Mouse (Mus musculus) gastrocnemius, adult 8-10 months (tissue): ENCODE measurements around the gene Gm17727. TPM values are rescaled to one million over a fixed set of nuclear protein-coding genes. Genes with fewer than 3 reads are reported as not detected.
"Not testable (repeated sequence)": the region's sequence is repeated elsewhere in the genome, so short reads cannot be mapped to it uniquely, and the experiment has no call there.

ENCODE experiments used
- DNase-seq, 2 experiments: peaks; one replicate each; pipeline ENCODE4 v3.0.0; 2022; ENCODE audit warnings: low spot score in 2 of 2
- total RNA-seq, 4 experiments: library from RNA; stranded (reverse); gene quantifications; 2 replicates each; pipeline ENCODE4 v1.2.4; 2022

Gm17727 gene
- not detected for total RNA-seq

GRCm38 (mm10) chr9:35778009-35778408 lies at the start of gene Gm17727:
Gene Gm17727, minus strand, starts transcription at chr9:35778109.
- no peak for DNase-seq

DNA sequence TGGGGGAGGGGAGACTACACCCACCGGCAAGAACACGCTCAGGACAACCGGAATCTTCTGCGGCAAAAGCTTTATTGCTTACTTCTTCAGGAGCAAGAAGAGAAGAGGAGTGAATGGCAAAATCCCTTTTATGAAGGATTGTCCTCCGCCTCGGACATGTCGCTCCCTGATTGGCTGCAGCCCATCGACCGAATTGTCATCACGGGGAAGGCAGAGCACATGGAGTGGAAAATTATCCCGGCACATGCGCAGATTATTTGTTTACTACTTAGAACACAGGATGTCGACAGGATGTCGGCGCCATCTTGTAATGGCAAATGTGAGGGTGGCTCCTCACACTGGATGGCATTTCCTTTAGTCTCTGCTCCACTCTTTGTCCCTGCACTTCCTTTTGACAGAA lies 40.0 kb upstream of the Gm17727 start:
- DNase-seq = not testable (repeated sequence)

GRCm38 (mm10) chr9:35798146-35798545 lies 20.2 kb upstream of the Gm17727 start:
- no peak for DNase-seq

DNA sequence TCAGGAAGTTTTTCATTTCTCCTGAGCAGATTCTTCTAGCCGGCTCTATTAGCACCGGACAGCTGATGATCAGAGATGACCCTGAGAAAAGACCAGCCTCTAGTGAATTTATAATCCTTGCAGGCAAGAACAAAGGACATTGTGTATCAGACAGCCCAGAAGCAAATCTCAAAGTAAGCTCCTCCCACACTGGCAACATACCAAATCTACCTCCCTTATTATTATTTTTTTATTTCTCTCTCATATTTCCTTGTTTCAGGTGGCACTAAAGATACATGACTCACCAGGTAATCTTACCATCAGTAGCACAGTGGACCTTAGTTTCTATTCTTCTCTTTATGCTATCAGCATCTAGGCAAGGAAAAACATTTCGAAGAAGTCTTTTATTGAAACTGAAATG lies 12.1 kb upstream of the Gm17727 start, which contains the start of the genes Gm27235 and D730048I06Rik:
Gm27235 (minus strand) TSS at position 101 of the 400 bp plus-strand sequence.
D730048I06Rik (minus strand) TSS at position 112 of the 400 bp plus-strand sequence.
- DNase-seq = no peak

GRCm38 (mm10) chr9:35756843-35757242 lies 21.1 kb downstream of the Gm17727 start:
- no peak for DNase-seq

- DNase-seq = no peak
Measured at GRCm38 (mm10) chr9:35740749-35741148, 37.2 kb downstream of the Gm17727 start, which contains the start of gene Gm17677. Gene Gm17677, plus strand, starts transcription at chr9:35741049.

Other genes with a start within 250 kb of the Gm17727 start
- not detected for gene Ddx25, start 219.6 kb downstream of the Gm17727 start, total RNA-seq
- gene Pus3, start 219.5 kb downstream of the Gm17727 start, total RNA-seq = 10 to 100 TPM in 1 of 4 experiments, 1 to 10 TPM in 3; 7.8 to 11.1 (median 9.2) TPM
- not detected for gene Pate2, start 207.8 kb downstream of the Gm17727 start, total RNA-seq
- 1 to 10 TPM in 1 of 4 experiments, under 1 TPM in 3; 0.48 to 1.0 (median 0.93) TPM for gene Hyls1, start 207.7 kb downstream of the Gm17727 start, total RNA-seq
- gene Pate4, start 166.2 kb downstream of the Gm17727 start, total RNA-seq = not detected
- not detected for gene Pate3, start 129.9 kb downstream of the Gm17727 start, total RNA-seq
- gene Pate1, start 90.7 kb downstream of the Gm17727 start, total RNA-seq = not detected
- not detected for gene Gm17677, start 37.1 kb downstream of the Gm17727 start, total RNA-seq
- not detected for gene Gm27235, start 12.0 kb upstream of the Gm17727 start, total RNA-seq
- not detected for gene D730048I06Rik, start 12.0 kb upstream of the Gm17727 start, total RNA-seq
- not detected for gene 9230110F15Rik, start 66.0 kb upstream of the Gm17727 start, total RNA-seq
- not detected for gene 9230113P08Rik, start 130.3 kb upstream of the Gm17727 start, total RNA-seq